ENCODE assay signal across 12 mouse cellular contexts in genomic region chr7:110796367-110797051, GRCm38 (mm10). TPM values are rescaled to one million over a fixed set of nuclear protein-coding genes. Genes with fewer than 3 reads are reported as not detected.
A peak's percentile ranks its signal among the peaks of the same experiment; 100 is the strongest.
DNase-seq lines count a peak whose midpoint lies in the region; ATAC-seq and TF ChIP-seq lines count a peak whose summit lies in the region.
"Had no signal": no experiment of that assay in that cellular context is flagged by ENCODE, and none has a peak within 500 bp of the region (broad histone marks: within the 10 kb centered on the region; RNA-seq: fewer than 3 reads in every experiment).

No protein-coding gene starts in this region.

- no peak overlapping the region for H3K4me3 ChIP-seq in hindbrain, embryonic 10.5 days
- H3K4me3 ChIP-seq in hindbrain, postnatal 0 days (ENCODE audit: low read length) = no peak overlapping the region
- H3K4me3 ChIP-seq in bone marrow, adult 2 months (replicated peaks; ENCODE audit: control insufficient read depth, low read depth, low read length) = no peak overlapping the region
- H3K4me3 ChIP-seq in macrophage (ENCODE audit: inconsistent target) = no peak overlapping the region
- no peak overlapping the region for H3K4me3 ChIP-seq in heart, embryonic 10.5 days
- H3K4me3 ChIP-seq in midbrain, embryonic 14.5 days (replicated peaks; ENCODE audit: low read depth, low read length) = no peak overlapping the region
- H3K4me3 ChIP-seq: embryonic facial prominence, embryonic 12.5 days; intestine, embryonic 15.5 days; midbrain, embryonic 12.5 days had no signal

- no peak for TF ChIP-seq CTCF in hindbrain, postnatal 0 days (IDR thresholded peaks at IDR 0.05; ENCODE audit: low read depth)
- no peak for TF ChIP-seq CTCF in bone marrow, adult 2 months (IDR thresholded peaks at IDR 0.05; ENCODE audit: control insufficient read depth, insufficient read depth, low read length)

- peaks cover 25% of the 10 kb centered on the region for H3K4me1 ChIP-seq in hindbrain, embryonic 10.5 days (replicated peaks)
- no peaks in the 10 kb centered on the region for H3K4me1 ChIP-seq in hindbrain, postnatal 0 days (ENCODE audit: insufficient read depth, low read length)
- peaks cover 12% of the 10 kb centered on the region for H3K4me1 ChIP-seq in bone marrow, adult 2 months (ENCODE audit: control insufficient read depth, insufficient read depth, low read length)
- peaks cover 15% of the 10 kb centered on the region for H3K4me1 ChIP-seq in heart, embryonic 10.5 days
- no peaks in the 10 kb centered on the region for H3K4me1 ChIP-seq in midbrain, embryonic 14.5 days (ENCODE audit: control insufficient read depth, insufficient read depth, low read length)
- H3K4me1 ChIP-seq: midbrain, embryonic 12.5 days had no signal

- 77% methylated on average over 12 of the region's 12 CpGs for WGBS in hindbrain, embryonic 10.5 days
- WGBS in hindbrain, postnatal 0 days = 71% methylated on average over 12 of the region's 12 CpGs
- WGBS in bone marrow, adult 2 months = 12% methylated on average over 12 of the region's 12 CpGs
- WGBS in macrophage (ENCODE audit: missing documents) = 15% methylated on average over 12 of the region's 12 CpGs
- WGBS in heart, embryonic 10.5 days = 64% methylated on average over 12 of the region's 12 CpGs
- WGBS in midbrain, embryonic 14.5 days = 76% methylated on average over 12 of the region's 12 CpGs

- no peak for TF ChIP-seq POLR2A in bone marrow, adult 2 months (IDR thresholded peaks at IDR 0.05; ENCODE audit: borderline replicate concordance, control insufficient read depth, low read depth, low read length)

- H3K4me2 ChIP-seq in hindbrain, postnatal 0 days (ENCODE audit: low read depth, low read length) = no peak overlapping the region
- H3K4me2 ChIP-seq in midbrain, embryonic 14.5 days (ENCODE audit: low read length) = no peak overlapping the region
- H3K4me2 ChIP-seq: embryonic facial prominence, embryonic 12.5 days; intestine, embryonic 15.5 days; midbrain, embryonic 12.5 days had no signal

- no peaks in the 10 kb centered on the region for H3K79me2 ChIP-seq in macrophage (ENCODE audit: inconsistent target)

- ATAC-seq in hindbrain, postnatal 0 days = no peak
- ATAC-seq in midbrain, embryonic 14.5 days (ENCODE audit: low FRiP score, low TSS enrichment) = no peak
- ATAC-seq: intestine, embryonic 15.5 days had no signal

- H3K27me3 ChIP-seq in hindbrain, embryonic 10.5 days (ENCODE audit: insufficient read depth, poor library complexity, severe bottlenecking) = no peaks in the 10 kb centered on the region
- no peaks in the 10 kb centered on the region for H3K27me3 ChIP-seq in hindbrain, postnatal 0 days (ENCODE audit: insufficient read depth, low read length)
- no peaks in the 10 kb centered on the region for H3K27me3 ChIP-seq in heart, embryonic 10.5 days (ENCODE audit: insufficient read depth, poor library complexity, severe bottlenecking)
- H3K27me3 ChIP-seq in midbrain, embryonic 14.5 days (ENCODE audit: control insufficient read depth, insufficient read depth, low read length) = no peaks in the 10 kb centered on the region
- H3K27me3 ChIP-seq: embryonic facial prominence, embryonic 12.5 days; intestine, embryonic 15.5 days; midbrain, embryonic 12.5 days had no signal

- H3K36me3 ChIP-seq in hindbrain, embryonic 10.5 days = no peaks in the 10 kb centered on the region
- H3K36me3 ChIP-seq in hindbrain, postnatal 0 days (ENCODE audit: insufficient read depth, low read length) = no peaks in the 10 kb centered on the region
- H3K36me3 ChIP-seq in macrophage (ENCODE audit: inconsistent target) = peaks cover 8% of the 10 kb centered on the region; the same call in 1 of the 2 replicates
- no peaks in the 10 kb centered on the region for H3K36me3 ChIP-seq in heart, embryonic 10.5 days
- H3K36me3 ChIP-seq in midbrain, embryonic 14.5 days (ENCODE audit: control insufficient read depth, insufficient read depth, low read length) = no peaks in the 10 kb centered on the region
- H3K36me3 ChIP-seq: embryonic facial prominence, embryonic 12.5 days; intestine, embryonic 15.5 days; midbrain, embryonic 12.5 days had no signal

- no peak for DNase-seq in hindbrain, embryonic 10.5 days (ENCODE audit: low spot score)
- no peak for DNase-seq in hindbrain, postnatal 0 days (ENCODE audit: low spot score)
- DNase-seq in thymus, adult 18-20 months = peak; percentile 32 to 64
- no peak for DNase-seq in heart, embryonic 10.5 days (ENCODE audit: low spot score)
- no peak for DNase-seq in midbrain, embryonic 14.5 days
- no peak for DNase-seq in gastrocnemius, postnatal 10 days
- DNase-seq: adrenal gland, postnatal 10 days had no signal

- no peak overlapping the region for H3K9ac ChIP-seq in hindbrain, postnatal 0 days (replicated peaks; ENCODE audit: low read length)
- H3K9ac ChIP-seq in midbrain, embryonic 14.5 days (replicated peaks; ENCODE audit: low read length) = no peak overlapping the region
- H3K9ac ChIP-seq: embryonic facial prominence, embryonic 12.5 days; intestine, embryonic 15.5 days; midbrain, embryonic 12.5 days had no signal

- H3K27ac ChIP-seq in hindbrain, embryonic 10.5 days = peak overlapping the region; percentile 14; the same call in 1 of the 2 replicates
- H3K27ac ChIP-seq in hindbrain, postnatal 0 days = no peak overlapping the region
- H3K27ac ChIP-seq in bone marrow, adult 2 months (ENCODE audit: control insufficient read depth, insufficient read depth, low read depth, low read length, poor library complexity) = peak overlapping the region; percentile 30
- H3K27ac ChIP-seq in macrophage = peak overlapping the region; percentile 14; the same call in 1 of the 2 replicates
- no peak overlapping the region for H3K27ac ChIP-seq in heart, embryonic 10.5 days
- H3K27ac ChIP-seq in midbrain, embryonic 14.5 days (replicated peaks; ENCODE audit: low read depth, low read length) = no peak overlapping the region
- H3K27ac ChIP-seq: embryonic facial prominence, embryonic 12.5 days; intestine, embryonic 15.5 days; midbrain, embryonic 12.5 days had no signal

- H3K9me3 ChIP-seq in hindbrain, embryonic 10.5 days = no peaks in the 10 kb centered on the region
- H3K9me3 ChIP-seq in hindbrain, postnatal 0 days (ENCODE audit: low read length) = no peaks in the 10 kb centered on the region
- no peaks in the 10 kb centered on the region for H3K9me3 ChIP-seq in heart, embryonic 10.5 days
- no peaks in the 10 kb centered on the region for H3K9me3 ChIP-seq in midbrain, embryonic 14.5 days (ENCODE audit: control insufficient read depth, low read length)
- H3K9me3 ChIP-seq: embryonic facial prominence, embryonic 12.5 days; intestine, embryonic 15.5 days; midbrain, embryonic 12.5 days had no signal

RNA-seq across cellular contexts. Expression of gene Ampd3, which starts 28.5 kb away (rescaled TPM):
- 1.7 and 1.9 TPM in 2 replicates for polyA plus RNA-seq in hindbrain, embryonic 10.5 days (2016; fragmentation: Nextera tagmentation; extraction: Ambion mirVana)
- 15.1 and 24.8 TPM in 2 replicates for total RNA-seq in hindbrain, postnatal 0 days (2014; rRNA removed)
- polyA plus RNA-seq in hindbrain, postnatal 0 days (2015; fragmentation: Nextera tagmentation; extraction: Ambion mirVana) = 12.4 and 14.3 TPM in 2 replicates
- 25.5 and 36.5 TPM in 2 replicates for polyA plus RNA-seq in bone marrow, adult 2 months (2011; ENCODE audit: insufficient read depth, insufficient read length, low replicate concordance, missing spikeins)
- total RNA-seq in macrophage (2018; cell fraction: chromatin; rRNA removed) = 100 to 1,000 TPM in 16 of 26 experiments, 10 to 100 TPM in 10; 73.4 to 834 (median 156) TPM
- total RNA-seq in macrophage (2018; cell fraction: cytosol; rRNA removed) = 100 to 1,000 TPM in 4 of 26 experiments, 10 to 100 TPM in 22; 22.3 to 172 (median 30.3) TPM
- total RNA-seq in macrophage (2018; cell fraction: nucleus; rRNA removed) = 100 to 1,000 TPM in 15 of 26 experiments, 10 to 100 TPM in 11; 35.2 to 511 (median 111) TPM
- 28.1 to 43.7 TPM (median 33.5 TPM) in 3 replicates for polyA plus RNA-seq in macrophage (2018)
- 4.9 and 5.7 TPM in 2 replicates for polyA plus RNA-seq in heart, embryonic 10.5 days (2016; fragmentation: Nextera tagmentation; extraction: Ambion mirVana)
- 7.8 and 8.2 TPM in 2 replicates for polyA plus RNA-seq in midbrain, embryonic 14.5 days (2014; fragmentation: Nextera tagmentation; extraction: Ambion mirVana)
- total RNA-seq in gastrocnemius, postnatal 10 days (2021) = 1 to 10 TPM; 4.8 to 7.2 TPM

RNA-seq across cellular contexts. Expression of gene Rnf141, which starts 47.7 kb away (rescaled TPM):
- 22.2 and 22.8 TPM in 2 replicates for polyA plus RNA-seq in hindbrain, embryonic 10.5 days (2016; fragmentation: Nextera tagmentation; extraction: Ambion mirVana)
- total RNA-seq in hindbrain, postnatal 0 days (2014; rRNA removed) = 80.4 and 98.8 TPM in 2 replicates
- polyA plus RNA-seq in hindbrain, postnatal 0 days (2015; fragmentation: Nextera tagmentation; extraction: Ambion mirVana) = 35.3 and 36.7 TPM in 2 replicates
- 24.6 and 29.9 TPM in 2 replicates for polyA plus RNA-seq in bone marrow, adult 2 months (2011; ENCODE audit: insufficient read depth, insufficient read length, low replicate concordance, missing spikeins)
- total RNA-seq in macrophage (2018; cell fraction: chromatin; rRNA removed) = 100 to 1,000 TPM in 8 of 26 experiments, 10 to 100 TPM in 18; 31.4 to 143 (median 83.4) TPM
- 10 to 100 TPM; 29.4 to 73.9 (median 47.1) TPM for total RNA-seq in macrophage (2018; cell fraction: cytosol; rRNA removed)
- 100 to 1,000 TPM in 5 of 26 experiments, 10 to 100 TPM in 21; 28.2 to 126 (median 70.2) TPM for total RNA-seq in macrophage (2018; cell fraction: nucleus; rRNA removed)
- 27.9 to 56.7 TPM (median 33.9 TPM) in 3 replicates for polyA plus RNA-seq in macrophage (2018)
- 29.3 and 31.6 TPM in 2 replicates for polyA plus RNA-seq in heart, embryonic 10.5 days (2016; fragmentation: Nextera tagmentation; extraction: Ambion mirVana)
- polyA plus RNA-seq in midbrain, embryonic 14.5 days (2014; fragmentation: Nextera tagmentation; extraction: Ambion mirVana) = 24.0 and 38.3 TPM in 2 replicates
- total RNA-seq in gastrocnemius, postnatal 10 days (2021) = 10 to 100 TPM; 14.6 to 17.6 TPM

Comparison
In these comparisons a context has a peak if more than half of its experiments do, and no peak if none do; other contexts are left out.
1. H3K27ac ChIP-seq: peak in hindbrain, embryonic 10.5 days (single experiment), bone marrow, adult 2 months (single experiment) and macrophage (single experiment); none in hindbrain, postnatal 0 days (single experiment), heart, embryonic 10.5 days (single experiment) and midbrain, embryonic 14.5 days (single experiment).
2. DNase-seq: peak in thymus, adult 18-20 months (2 of 2); none in hindbrain, embryonic 10.5 days (single experiment), hindbrain, postnatal 0 days (single experiment), heart, embryonic 10.5 days (single experiment), midbrain, embryonic 14.5 days (single experiment) and gastrocnemius, postnatal 10 days (single experiment).